Mouse (Mus musculus) naive thymus-derived CD4-positive, alpha-beta T cell, adult 2 months (primary cell): ENCODE data around the gene Ncan.

Experiments used
- DNase-seq: peaks from one replicate; pipeline ENCODE4 v3.0.0-alpha.2; 2011; ENCODE audit warnings: low read depth

Gene Ncan

DNA sequence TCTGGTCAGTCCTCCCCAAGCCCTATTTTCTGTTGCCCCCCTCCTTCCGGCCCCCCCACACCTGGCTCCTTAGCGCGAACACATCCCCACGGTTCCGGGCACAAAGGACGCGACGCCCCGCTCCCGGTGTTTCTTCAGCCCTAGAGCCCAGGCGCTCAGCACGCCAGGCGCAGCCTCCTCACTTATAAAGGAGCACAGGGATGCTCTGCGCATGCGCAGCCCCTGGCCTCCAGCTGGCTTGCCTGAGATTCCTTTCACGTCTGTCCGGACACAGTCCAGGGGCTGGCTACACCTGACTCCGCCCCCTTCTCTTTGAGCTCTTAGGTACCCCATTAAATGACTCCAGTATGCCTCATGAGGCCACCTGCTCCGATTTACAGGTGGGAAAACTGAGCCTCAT is at the start of gene Ncan:
Gene Ncan (minus strand): TSS at position 207 of the 400 bp plus-strand sequence.
- peak; percentile 50 for DNase-seq

- no peak for DNase-seq
These were observed 49.4 kb upstream of the Ncan start for GRCm38 (mm10) chr8:70170116-70170515.

GRCm38 (mm10) chr8:70166504-70167110 is 45.9 kb upstream of the Ncan start:
- peak; percentile 88 for DNase-seq

GRCm38 (mm10) chr8:70163316-70163715 is 42.6 kb upstream of the Ncan start:
- DNase-seq: no peak

- DNase-seq: peak; percentile 65
These were observed 39.3 kb upstream of the Ncan start for GRCm38 (mm10) chr8:70160015-70160414.

- DNase-seq: no peak
These were observed 38.5 kb upstream of the Ncan start for GRCm38 (mm10) chr8:70159211-70159610.

DNA sequence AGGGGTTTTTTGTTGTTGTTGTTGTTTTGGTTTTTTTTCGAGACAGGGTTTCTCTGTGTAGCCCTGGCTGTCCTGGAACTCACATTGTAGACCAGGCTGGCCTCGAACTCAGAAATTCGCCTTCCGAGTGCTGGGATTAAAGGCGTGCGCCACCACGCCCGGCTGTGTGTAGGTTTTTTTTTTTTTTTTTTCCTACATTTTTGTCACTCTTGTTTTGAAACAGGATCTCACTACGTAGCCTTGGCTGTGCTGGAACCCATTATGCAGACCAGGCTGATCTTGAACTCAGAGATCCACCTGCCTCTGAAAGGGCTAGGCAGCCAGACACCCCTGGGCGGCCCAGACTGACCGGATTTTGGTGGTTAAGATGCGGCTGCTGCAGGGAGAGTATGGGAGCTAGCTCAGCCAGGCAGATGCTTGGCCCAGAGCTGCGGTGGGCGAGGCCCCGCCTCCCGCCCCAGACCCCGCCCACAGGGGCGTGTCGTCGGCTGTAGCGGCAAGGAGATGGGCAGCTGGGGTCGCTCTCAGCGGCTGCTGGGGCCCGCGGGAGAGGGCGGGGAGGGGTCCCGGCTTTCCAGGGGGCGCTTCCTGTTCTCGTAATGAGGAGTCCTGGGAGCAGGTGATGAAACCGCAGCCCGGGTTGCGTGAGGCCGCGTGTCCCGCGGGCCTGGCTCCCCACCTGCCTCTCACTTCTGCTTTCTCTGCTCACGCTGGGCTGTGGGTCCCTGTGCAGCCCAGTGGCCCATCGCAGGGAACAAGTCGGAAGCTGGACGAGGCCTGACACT is 37.6 kb upstream of the Ncan start:
- DNase-seq: peak; percentile 90

GRCm38 (mm10) chr8:70157240-70157800 is 36.6 kb upstream of the Ncan start:
- DNase-seq: no peak

GRCm38 (mm10) chr8:70152537-70153257 is 32.0 kb upstream of the Ncan start:
- peak; percentile 72 for DNase-seq

GRCm38 (mm10) chr8:70150158-70150557 is 29.5 kb upstream of the Ncan start:
- no peak for DNase-seq

- DNase-seq: no peak
These were observed 27.3 kb upstream of the Ncan start for GRCm38 (mm10) chr8:70147678-70148607.

DNA sequence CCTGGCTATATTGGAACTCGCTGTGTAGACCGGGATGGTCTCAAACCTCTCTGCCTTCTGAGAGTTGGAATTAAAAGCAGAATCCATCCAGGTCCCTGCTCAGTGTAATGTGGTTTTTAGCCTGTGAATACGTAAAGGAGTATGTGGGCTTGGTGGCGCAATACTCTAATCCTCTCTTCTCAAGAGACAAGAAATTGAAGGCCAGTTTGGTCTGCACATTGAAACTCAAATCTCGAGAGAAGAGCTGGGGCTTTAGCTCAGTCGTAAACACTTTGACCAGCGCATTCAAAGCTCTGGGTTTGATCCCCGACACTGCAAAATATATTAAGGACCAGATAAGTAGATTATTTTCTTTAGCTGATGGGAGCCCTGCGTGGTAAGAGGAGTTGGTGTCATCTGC is 19.3 kb upstream of the Ncan start:
- no peak for DNase-seq

- DNase-seq: peak; percentile 100
These were observed 18.6 kb upstream of the Ncan start, which contains the start of the genes Rfxank, Borcs8 and Mef2b for GRCm38 (mm10) chr8:70139026-70139857. TSS of gene Rfxank (minus strand) at chr8:70139154. TSS of gene Borcs8 (plus strand) at chr8:70139499. TSS of gene Mef2b (plus strand) at chr8:70139711.

GRCm38 (mm10) chr8:70137890-70138289 is 17.2 kb upstream of the Ncan start:
- DNase-seq: no peak

- DNase-seq: no peak
These were observed 15.9 kb upstream of the Ncan start for GRCm38 (mm10) chr8:70136591-70136990.

DNA sequence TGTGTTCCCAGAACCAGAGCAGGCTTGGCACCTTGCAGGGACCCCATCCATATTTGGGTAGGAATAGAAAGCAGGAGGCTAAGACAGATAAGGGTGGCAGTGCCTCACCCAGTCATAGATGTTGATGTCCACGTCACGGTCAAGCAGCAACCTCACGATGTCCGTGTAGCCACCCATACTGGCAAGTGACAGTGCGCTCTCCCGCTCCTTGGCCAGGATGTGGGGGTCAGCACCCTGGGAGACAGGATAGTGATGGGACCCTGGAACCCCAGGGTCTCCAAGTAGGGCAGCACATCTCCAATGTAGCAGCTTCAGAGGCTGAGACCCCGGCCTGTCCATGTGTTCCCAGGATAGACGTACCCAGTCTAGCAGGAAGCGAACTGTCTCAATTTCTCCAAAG is 14.3 kb upstream of the Ncan start:
- no peak for DNase-seq

DNA sequence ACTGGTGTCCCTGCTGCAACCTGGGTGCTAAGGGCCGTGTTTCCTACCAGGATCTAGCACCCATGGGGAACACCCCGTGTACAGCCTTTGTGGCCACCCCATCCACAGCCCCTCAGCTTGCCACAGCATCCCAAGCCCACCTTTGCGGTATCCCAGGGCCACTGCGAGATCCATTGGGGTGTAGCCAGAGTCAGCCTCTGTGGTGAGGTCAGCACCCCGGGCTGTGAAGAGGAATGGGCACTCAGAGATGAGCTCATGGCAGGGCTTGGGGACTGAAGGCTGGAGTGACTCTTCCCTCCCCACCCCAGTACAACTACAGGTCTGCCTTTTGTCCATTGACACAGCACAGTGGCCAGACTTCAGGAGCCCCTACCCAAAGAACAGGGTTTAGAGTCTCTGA is 13.4 kb upstream of the Ncan start:
- no peak for DNase-seq

DNA sequence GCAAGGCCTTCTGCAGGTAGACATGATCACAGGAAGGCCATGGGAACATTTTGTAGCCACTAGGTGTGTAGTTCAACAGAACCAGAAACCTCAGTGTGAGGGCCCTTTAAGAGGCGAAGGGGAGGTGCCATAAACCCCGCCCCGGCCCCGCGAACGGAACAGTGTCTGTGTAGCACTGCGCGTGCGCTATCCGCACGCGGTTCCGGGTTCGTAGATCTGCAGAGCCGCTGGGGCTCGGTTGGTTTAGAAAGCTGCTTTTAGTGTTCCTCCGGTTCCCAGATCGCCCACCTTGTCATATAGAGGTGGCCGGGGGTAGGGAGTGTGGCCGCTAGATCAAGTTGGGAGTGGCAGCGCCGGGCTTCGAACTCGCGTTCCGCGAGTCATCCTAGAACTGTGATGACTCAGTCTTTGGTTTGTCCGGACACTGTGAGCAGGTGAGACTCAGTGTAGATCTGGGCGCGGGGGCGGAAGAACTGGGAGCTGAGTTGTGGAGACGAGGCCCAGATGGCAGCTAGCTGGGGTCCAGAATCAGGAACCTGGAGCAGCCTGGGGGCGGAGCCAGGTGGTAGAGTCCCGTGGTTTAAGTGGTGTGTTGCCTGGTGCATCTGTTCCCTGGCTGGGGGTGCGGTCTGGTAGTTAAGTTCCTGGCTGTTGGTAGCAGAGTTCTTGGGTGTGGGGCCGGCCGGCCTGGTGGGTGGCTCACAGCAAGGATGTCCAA is 10.7 kb upstream of the Ncan start, which contains the start of gene Nr2c2ap:
Gene Nr2c2ap (plus strand): TSS at position 168 of the 718 bp plus-strand sequence.
- DNase-seq: peak; percentile 95

DNA sequence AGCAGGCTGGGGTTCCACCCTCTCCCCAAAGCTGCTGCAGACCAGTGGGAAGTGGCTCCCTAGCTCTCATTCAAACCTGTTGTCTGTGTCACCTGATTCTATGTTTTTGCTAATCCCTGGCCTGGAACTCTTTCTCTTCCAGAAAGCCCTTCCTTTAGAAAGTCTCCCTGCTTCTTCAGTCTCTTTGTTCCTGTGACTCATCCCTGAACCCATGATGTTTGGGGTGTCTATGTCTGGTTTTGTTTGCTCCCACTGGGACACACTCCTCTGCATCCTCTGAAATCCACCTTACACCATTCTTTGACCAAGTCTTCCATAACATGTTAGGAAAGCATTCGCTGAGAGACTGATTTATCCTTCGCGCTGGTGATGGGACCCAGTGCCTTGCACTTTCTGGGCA is 9.4 kb upstream of the Ncan start:
- no peak for DNase-seq
